Mouse (Mus musculus) c-Kit-positive CD71-positive TER-119-negative erythroid progenitor cells, embryonic 14.5 days (primary cell): ENCODE results near the gene Umps.
A peak's percentile ranks its signal among the peaks of the same experiment; 100 is the strongest.

Experiments
- DNase-seq: peaks from one replicate; pipeline ENCODE4 v3.0.0-alpha.2; 2013; ENCODE audit warnings: low read depth

The Umps gene

GRCm38 (mm10) chr16:33930785-33931184 lies 36.1 kb downstream of the Umps start:
- no peak for DNase-seq

- no peak for DNase-seq
These were observed 37.9 kb downstream of the Umps start for GRCm38 (mm10) chr16:33928788-33929462.

- DNase-seq, result no peak
These were observed 39.5 kb downstream of the Umps start for GRCm38 (mm10) chr16:33927263-33927824.

GRCm38 (mm10) chr16:33923758-33924157 lies 43.1 kb downstream of the Umps start:
- peak; percentile 25 for DNase-seq

- DNase-seq, result no peak
These were observed 43.9 kb downstream of the Umps start for GRCm38 (mm10) chr16:33923001-33923316.

- peak; percentile 11 for DNase-seq
These were observed 44.5 kb downstream of the Umps start for GRCm38 (mm10) chr16:33922111-33923000.

GRCm38 (mm10) chr16:33921514-33921913 lies 45.3 kb downstream of the Umps start:
- no peak for DNase-seq

GRCm38 (mm10) chr16:33917926-33918325 lies 48.9 kb downstream of the Umps start:
- no peak for DNase-seq

- DNase-seq, result no peak
These were observed 49.4 kb downstream of the Umps start for GRCm38 (mm10) chr16:33917390-33917789.

GRCm38 (mm10) chr16:33916473-33917251 lies 50.2 kb downstream of the Umps start:
- DNase-seq, result no peak

GRCm38 (mm10) chr16:33914997-33915396 lies 51.8 kb downstream of the Umps start:
- DNase-seq, result no peak

- no peak for DNase-seq
These were observed 58.6 kb downstream of the Umps start for GRCm38 (mm10) chr16:33908239-33908638.
